Mouse (Mus musculus) embryo, embryonic 10.5 days (tissue): ENCODE measurements around the gene Nap1l5.
"Not testable (repeated sequence)": the region's sequence is repeated elsewhere in the genome, so short reads cannot be mapped to it uniquely, and the experiment has no call there.

ENCODE experiments used
- DNase-seq: peaks from one replicate; pipeline ENCODE4 v3.0.0-alpha.2; 2015; ENCODE audit warnings: low spot score

Gene Nap1l5

DNA sequence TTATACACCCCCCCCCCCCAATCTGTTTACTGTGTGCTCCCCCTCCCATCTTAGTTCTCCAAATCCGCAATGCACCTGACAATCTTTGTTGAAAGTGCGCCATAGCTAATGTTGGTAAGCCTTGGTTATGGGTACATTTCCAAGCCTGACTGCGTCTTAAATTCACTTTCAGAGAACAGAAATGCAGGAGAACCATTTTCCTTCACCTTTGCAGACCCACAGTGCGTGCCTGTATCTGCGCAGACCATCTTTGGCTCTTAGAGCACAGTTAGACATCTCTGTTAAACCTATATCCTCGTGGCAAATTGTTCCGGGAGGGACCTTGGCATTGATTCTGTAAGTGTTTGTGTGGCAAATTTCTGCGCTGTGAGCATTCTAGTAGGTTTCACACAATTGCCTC lies 460 bp upstream of the Nap1l5 start:
- no peak for DNase-seq

DNA sequence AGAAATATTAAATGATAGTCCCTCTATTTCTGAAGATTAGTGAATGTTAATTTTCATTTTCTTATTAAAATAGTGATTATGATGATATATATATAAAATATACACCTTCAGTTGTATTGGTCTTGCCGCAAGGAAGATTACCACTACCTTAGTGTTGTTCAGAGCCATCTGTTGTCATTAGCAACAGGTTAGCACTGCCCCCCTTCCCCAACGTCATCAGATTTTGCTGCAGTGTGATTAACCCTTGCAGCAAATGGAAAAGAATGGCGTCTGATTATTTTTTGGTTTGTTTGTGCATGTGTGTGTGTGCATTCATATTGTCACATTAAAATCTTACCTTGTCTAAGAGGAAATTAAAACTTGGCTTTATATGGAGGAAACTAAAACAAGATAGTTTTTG lies 2.3 kb downstream of the Nap1l5 start:
- peak; percentile 28 for DNase-seq

DNA sequence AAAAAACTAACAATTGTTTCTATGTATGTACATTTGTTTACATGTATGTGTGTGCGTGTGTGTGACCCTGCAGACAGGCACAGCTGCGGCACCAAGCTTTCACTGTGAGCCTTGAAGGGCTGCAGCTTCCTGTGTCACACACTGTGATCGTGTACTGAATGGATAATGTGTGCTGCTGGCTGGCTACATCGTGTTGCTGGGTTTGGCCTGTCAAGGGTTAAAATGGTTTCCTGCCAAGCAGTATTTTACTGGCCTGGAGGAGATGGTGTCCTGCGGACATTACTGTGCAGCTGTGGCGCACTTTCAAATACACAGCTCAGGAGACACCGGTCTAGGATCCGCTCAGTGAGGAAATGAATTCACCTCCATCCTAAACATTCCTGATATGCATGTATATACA lies 3.7 kb downstream of the Nap1l5 start:
- peak; percentile 55 for DNase-seq

DNA sequence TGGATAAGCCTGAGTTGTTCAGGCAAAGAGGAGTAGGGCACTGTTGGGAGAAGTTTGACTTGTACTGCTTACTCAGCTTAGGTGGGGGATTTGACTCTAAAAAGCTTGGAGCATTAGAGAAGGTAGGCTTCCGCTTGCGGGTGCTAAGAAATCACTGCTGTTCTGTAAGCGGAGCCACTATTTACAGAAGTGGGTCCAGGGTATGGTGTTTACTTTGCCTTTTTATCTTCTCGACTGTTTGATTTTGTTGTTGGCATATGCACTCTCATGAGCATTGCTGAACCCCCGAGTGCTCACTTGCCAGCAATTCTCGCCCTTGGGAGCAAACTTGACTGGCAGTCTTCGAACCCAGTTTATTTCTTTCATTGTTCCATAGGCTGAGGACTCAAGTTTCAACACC lies 6.3 kb downstream of the Nap1l5 start:
- no peak for DNase-seq

DNA sequence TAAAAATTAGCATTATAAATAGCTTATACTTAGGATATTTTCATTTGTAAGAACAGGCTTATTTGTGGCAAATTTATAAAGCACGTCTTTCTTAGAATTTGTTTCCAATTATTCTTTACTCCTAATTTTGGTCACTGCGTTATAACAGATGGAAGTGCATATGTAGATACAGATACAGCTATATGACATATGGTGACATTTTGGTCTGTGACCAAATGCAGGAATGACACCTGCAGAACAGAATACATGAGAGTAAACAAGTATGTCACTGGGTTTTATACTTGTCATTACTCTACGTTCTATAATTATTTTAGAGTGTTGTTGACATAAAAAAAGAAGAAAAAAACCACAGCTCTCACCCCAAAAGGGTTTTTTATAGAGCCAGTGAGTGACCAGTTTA lies 7.8 kb downstream of the Nap1l5 start:
- DNase-seq, result no peak

DNA sequence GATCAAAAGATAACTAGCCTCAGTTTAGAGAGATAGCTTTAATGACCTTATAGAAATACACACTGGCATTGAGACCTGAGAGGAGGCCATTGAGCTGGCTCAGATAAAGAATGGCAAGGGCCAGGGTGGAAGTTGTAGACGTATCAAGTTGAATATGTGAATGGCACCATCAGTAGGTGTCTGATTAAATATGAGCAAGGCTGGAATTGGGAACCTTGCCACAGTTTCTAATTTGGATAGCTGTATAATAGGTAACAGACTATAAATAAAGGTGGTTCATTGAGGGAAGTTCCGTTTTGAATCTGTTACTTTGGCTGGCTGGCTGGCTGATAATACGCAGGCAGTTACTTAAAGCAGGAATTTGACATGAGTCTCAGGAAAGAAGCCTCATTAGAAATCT lies 10.2 kb downstream of the Nap1l5 start:
- DNase-seq, result no peak

DNA sequence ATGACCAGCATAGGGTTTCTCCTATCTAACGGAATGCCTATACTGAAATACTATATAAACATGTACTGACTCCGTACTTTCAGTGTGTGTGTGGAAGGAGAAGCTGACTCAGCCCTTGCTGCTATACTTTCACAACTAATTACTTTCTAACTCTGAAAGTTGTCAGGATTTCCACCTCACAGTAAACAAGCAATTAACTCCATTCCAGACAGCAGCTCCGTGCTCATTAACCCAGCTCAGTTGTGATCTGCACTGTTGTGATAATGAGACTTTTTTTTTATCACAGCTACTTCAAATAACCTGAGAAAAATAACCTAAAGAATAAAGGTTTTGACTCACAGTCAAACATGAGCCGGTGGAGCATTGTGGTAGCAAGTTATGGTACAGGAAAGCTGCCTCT lies 11.9 kb downstream of the Nap1l5 start:
- no peak for DNase-seq

DNA sequence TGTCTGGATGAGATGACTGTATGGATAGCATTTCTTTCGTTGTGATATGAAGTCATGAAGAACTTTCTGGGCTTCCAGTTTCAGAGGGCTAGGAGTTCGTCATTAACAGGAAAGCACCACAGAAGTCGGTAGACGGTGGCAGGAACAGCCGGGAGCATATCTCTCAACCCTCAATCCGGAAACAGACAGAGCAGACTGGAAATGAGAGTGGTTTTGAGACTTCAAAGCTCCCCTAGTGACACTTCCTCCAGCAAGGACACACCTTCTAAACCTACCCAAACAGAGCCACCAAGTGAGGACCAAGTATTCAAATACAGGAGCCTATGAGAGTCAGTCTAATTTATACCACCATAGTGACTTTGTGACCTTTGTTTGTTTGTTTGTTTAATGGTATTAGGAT lies 13.6 kb downstream of the Nap1l5 start:
- DNase-seq, result no peak

DNA sequence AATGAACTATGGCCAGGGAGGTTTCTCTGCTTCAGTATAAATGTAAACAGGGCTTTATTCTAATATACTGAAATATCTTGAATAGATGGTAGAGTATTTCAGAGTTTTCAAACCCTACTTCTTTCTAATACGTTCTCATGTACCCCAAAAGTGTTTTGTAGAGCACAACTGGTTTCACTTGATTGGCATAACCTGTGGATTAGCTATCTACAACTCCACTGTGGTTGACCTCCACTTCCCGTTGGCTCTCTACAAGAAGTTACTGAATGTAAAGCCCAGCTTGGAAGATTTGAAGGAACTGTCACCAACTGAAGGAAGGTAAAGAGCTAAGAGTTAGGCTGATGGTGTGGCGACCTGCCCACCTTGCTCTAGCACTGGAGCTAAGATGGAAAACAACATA lies 17.0 kb downstream of the Nap1l5 start:
- DNase-seq, result no peak

DNA sequence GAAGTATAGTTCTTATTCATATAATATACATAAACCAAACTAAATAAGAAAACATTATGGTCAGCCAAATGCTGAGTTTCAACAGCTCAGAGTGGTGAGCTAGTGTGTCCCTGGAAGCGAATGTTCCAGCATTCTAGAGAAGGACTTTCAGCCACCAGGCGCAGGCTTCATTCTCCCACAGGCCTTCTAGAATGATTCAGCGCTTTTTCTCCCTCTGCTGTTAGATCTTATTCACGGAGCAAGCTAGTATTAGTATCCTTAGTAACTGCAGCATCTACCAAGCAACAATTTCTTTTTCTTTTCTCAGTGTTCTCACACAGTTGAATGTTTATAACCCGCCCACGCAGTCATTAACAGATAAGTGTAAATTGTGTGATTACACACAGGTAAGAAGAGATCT lies 24.6 kb downstream of the Nap1l5 start:
- no peak for DNase-seq

DNA sequence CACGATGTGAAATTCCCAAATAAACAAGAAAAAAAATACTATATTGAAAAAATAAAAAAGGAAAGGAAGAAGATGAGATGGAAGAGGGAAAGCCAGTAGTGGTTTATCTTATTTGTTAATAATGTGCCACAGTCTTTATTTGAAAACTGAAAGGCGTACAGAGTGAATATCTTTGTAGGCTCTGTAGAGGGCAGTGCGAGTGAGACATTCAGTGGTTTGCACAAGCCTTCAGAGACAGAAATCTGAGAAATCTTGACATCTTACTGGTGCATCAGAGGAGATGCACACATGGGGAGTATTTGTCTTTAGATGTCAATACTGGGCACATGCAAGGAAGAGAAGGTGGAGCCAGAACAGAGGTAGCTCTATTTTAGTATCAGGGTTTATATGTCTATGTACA lies 25.5 kb downstream of the Nap1l5 start:
- peak; percentile 4 for DNase-seq

DNA sequence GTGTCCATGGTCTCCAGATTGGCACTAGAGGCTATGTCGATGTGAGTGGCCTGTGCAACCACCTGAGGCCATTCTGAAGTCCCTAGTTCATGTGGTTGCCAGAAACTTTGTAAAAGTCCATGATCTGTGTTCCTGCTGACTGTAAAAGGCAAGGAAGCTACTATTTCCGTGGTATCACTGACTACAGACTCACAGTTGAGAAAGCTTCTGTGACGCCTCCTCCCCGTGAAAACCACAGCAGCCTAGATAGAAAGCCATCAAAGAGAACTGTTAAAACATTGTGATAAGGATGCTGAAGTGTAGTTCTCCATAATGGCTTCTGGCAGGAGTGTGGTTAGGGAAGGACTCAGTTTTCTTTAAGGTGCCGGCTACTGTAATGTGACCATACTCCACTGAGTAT lies 26.0 kb downstream of the Nap1l5 start:
- DNase-seq, result no peak

DNA sequence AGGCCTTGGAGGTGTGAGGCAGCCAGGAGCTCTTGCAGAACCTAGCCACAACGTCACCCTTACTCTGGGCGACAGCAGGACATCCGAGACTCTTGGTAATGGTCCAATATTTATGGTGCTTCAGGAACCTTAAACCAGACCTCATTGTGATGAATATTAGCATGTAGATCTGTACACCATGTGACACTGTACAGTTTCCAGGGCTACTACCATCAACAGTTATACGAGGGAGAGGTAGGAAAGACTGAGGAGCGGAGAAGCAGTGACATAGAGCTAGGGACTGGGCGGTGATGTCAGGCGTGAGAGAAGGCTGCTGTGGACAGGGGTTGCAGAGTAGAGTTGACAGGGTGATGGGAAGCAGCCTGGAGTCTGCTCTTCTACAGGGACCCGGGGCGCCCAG lies 26.9 kb downstream of the Nap1l5 start:
- DNase-seq, result no peak

DNA sequence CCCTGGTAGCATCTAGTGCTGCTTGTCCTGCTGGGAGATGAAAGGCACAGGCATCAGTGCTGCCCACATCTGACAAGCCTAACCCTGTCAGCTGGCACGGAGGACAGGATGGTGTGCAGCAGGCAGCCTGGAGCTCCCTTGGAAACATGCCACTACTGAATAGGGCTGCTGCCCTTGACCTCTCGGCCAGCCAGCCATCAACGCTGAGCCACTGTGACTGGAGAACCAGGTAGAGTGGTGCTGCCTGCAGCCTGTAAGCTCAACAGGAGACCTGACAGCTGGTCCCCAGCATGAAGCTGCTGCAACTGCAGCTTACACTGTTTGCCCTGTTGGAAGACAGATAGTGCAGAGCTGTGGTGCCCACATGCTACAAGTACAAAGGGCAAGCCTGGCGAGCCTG lies 27.3 kb downstream of the Nap1l5 start:
- DNase-seq, result no peak

DNA sequence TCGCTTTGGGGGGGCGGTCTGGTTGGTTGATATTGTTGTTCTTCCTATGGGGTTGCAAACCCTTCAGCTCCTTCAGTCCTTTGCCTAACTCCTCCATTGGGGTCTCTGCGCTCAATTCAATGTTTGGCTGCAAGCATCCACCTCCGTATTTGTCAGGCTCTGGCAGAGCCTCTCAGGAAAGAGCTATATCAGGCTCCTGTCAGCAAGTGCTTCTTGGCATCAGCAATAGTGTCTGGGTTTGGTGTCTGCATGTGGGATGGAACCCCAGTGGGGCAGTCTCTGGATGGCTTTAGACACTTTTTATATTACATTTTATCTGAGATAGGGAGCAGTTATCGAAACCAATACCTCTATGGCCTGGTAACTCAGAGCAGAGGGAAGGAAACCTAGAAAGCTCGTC lies 39.0 kb downstream of the Nap1l5 start:
- not testable (repeated sequence) for DNase-seq

DNA sequence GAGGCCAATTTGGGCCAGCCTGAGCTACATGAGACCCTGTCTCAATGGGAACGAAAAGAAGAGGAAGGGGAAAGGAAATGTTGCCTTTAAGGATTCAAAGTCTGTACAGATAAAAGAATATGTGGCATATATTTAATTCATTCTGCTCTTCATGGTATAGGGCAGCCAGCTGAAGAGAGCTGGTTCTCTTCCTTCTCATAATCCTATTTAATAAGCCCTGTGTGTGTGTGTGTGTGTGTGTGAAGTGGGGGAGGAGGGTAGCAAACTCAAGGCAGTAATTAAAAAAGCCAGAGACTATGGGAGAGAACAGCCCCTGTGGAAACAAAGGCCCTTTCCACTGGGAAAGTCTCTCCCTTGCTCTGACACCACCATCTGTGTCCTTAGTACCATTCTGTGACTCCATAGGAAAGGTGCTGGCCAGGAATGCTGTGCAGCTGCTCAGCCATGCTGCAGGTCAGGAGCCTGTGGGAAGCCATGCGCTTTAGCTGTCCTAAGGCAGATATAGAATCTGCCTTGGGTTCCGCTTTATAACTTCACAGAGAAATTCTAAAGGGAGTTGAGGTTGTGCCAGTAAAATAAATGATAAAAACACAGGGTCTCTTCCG lies 43.1 kb downstream of the Nap1l5 start:
- no peak for DNase-seq

DNA sequence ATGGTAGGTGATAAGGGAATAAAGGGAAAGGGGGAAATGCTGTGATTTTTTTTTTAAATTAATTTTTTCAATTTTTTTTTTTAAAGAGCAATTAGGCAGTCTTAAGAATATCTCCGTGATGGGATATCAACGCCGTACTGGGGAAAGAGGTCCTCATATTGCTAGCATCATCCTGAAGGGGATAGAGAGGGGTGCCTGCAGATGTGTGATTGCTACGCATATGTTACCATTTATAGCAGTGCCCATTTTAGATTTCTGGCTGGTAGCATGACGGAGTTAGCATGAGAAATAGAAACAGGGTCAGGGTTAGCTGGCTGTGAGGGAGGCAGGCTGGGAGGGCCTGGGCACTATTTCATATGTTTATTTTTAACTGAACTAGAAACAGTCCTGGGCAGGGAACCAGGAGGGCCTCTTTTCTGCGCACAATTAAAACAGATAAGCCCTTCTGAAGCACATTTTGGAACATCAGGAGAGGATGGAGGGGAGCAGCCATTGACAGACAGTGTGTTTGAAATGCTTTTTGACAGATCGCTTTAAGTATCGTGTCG lies 44.4 kb downstream of the Nap1l5 start:
- DNase-seq, result no peak

DNA sequence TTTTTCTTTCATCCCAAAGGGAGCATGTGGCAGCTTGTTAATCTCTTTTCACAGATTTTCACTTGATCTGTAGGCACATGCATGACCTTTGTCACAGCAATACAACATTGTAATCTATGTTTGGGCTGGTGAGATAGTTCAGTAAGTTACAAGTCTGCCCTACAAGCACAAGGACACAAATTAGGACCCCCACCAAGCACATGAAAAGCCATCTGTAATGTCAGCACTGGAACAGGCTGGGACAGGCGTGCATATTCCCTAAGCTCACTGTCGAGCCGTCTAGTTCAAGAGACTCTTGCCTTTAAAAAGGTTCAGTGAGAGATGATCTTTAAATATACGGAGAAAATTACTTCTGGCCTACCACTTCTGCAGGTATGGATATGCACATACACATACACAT lies 47.4 kb downstream of the Nap1l5 start:
- no peak for DNase-seq

DNA sequence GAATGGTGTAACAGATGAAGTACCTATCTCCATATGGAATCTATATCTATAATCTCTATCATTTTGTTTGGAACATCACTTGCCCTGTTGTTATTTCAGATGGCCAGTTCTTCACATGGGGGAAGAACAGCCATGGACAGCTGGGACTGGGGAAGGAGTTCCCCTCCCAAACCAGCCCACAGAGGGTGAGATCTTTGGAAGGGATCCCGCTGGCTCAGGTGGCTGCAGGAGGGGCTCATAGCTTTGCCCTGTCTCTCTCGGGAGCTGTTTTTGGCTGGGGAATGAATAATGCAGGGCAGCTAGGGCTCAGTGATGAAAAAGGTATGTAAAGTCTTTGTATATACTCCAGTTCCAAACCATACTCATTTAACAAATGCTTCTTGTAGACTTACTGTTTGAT lies 50.4 kb downstream of the Nap1l5 start:
- DNase-seq, result no peak

DNA sequence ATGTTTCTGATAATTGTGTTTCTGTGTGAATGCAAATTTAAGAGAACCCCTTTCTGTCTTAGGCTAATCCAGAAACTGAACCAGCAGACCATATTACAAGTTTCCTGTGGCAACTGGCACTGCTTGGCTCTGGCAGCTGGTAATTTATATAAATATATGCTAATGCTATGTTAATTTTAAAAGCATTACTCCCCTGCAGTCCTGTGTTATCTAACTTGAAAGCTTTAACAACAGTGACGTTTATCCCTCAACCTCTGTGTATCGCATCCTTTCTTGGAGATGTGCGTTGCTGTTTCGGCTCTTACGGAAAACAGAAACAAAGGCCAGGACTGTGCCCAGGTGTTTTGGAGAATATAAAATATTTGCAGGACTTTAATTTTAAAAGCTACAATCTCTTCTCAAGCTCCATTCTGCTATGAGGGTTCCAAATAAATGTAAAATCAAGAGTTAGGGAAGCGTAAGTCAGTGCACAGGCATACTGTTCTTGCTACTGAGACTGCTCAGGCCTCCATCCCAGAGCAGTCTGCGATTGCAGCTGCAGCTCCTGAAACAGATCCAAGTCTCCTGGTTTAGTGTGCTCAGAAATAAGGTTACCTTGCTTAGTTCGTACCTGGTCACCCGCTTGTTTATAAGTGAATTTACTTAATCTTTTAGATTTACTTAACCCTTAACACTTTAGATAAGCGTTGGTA lies 51.1 kb downstream of the Nap1l5 start:
- DNase-seq, result no peak
